ENCODE assay signal across 28 mouse cellular contexts in the genomic region with DNA sequence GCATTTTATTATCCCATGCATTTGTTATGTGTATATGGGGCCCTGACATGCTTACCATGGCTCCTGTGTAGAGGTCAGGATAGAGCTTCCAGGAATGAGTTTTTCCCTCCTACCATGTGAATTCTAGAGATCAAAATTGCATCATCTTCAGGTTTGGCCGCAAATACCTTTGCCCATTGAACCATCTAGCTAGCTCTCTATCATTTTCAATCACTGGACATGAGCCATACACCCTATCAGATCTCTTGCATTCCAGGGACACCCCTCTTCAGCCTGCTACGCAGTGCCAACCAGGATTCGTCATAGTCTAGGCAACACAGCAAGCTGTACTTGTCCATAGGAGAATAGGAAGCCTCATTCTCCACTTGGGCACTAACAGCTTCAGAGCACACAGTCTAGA.
"Had no signal": no experiment of that assay in that cellular context is flagged by ENCODE, and none has a peak within 500 bp of the region (broad histone marks: within the 10 kb centered on the region; RNA-seq: fewer than 3 reads in every experiment).

No protein-coding gene starts in this region.

- H3K4me2 ChIP-seq: embryonic facial prominence, embryonic 12.5 days; embryonic facial prominence, embryonic 13.5 days; embryonic facial prominence, embryonic 15.5 days; forebrain, embryonic 12.5 days; forebrain, embryonic 13.5 days; forebrain, embryonic 15.5 days had no signal

- ATAC-seq: forebrain, embryonic 13.5 days; forebrain, embryonic 14.5 days; forebrain, embryonic 15.5 days; forebrain, embryonic 16.5 days; forebrain, postnatal 0 days had no signal

- H3K9ac ChIP-seq: embryonic facial prominence, embryonic 12.5 days; embryonic facial prominence, embryonic 13.5 days; embryonic facial prominence, embryonic 15.5 days; forebrain, embryonic 12.5 days; forebrain, embryonic 13.5 days; forebrain, embryonic 15.5 days; forebrain, postnatal 0 days had no signal

- H3K9me3 ChIP-seq: embryonic facial prominence, embryonic 10.5 days; embryonic facial prominence, embryonic 12.5 days; embryonic facial prominence, embryonic 13.5 days; embryonic facial prominence, embryonic 15.5 days; forebrain, embryonic 10.5 days; forebrain, embryonic 12.5 days; forebrain, embryonic 13.5 days; forebrain, embryonic 15.5 days had no signal

- H3K4me1 ChIP-seq: embryonic facial prominence, embryonic 10.5 days; embryonic facial prominence, embryonic 12.5 days; embryonic facial prominence, embryonic 13.5 days; embryonic facial prominence, embryonic 15.5 days; forebrain, embryonic 10.5 days; forebrain, embryonic 12.5 days; forebrain, embryonic 13.5 days; forebrain, embryonic 15.5 days had no signal

- DNase-seq: cerebellum, adult 2 months; cerebellum, adult 8-10 months; cerebellum, adult 9-10 months; cerebellum, adult 9-11 months; cerebellum, postnatal 10 days; cerebellum, postnatal 14 days; cerebellum, postnatal 25 days; cerebellum, postnatal 36 days; embryo, embryonic 11 days; forebrain, postnatal 0 days; gastrocnemius, adult 2 months; gastrocnemius, postnatal 10 days; gastrocnemius, postnatal 14 days; gastrocnemius, postnatal 25 days; gastrocnemius, postnatal 36 days; heart, adult 18-20 months; heart, adult 2 months had no signal

- H3K27me3 ChIP-seq: embryonic facial prominence, embryonic 12.5 days; embryonic facial prominence, embryonic 13.5 days; embryonic facial prominence, embryonic 15.5 days; forebrain, embryonic 12.5 days; forebrain, embryonic 13.5 days; forebrain, embryonic 15.5 days had no signal

- H3K36me3 ChIP-seq: embryonic facial prominence, embryonic 10.5 days; embryonic facial prominence, embryonic 12.5 days; embryonic facial prominence, embryonic 13.5 days; embryonic facial prominence, embryonic 15.5 days; forebrain, embryonic 10.5 days; forebrain, embryonic 12.5 days; forebrain, embryonic 15.5 days had no signal

- H3K4me3 ChIP-seq: embryonic facial prominence, embryonic 10.5 days; embryonic facial prominence, embryonic 12.5 days; embryonic facial prominence, embryonic 13.5 days; embryonic facial prominence, embryonic 15.5 days; erythroblast, embryonic 14.5 days; forebrain, embryonic 10.5 days; forebrain, embryonic 12.5 days; forebrain, embryonic 13.5 days; forebrain, embryonic 15.5 days; gastrocnemius, adult 2 months; heart, adult 2 months had no signal

- H3K27ac ChIP-seq: embryonic facial prominence, embryonic 10.5 days; embryonic facial prominence, embryonic 12.5 days; embryonic facial prominence, embryonic 13.5 days; embryonic facial prominence, embryonic 15.5 days; forebrain, embryonic 10.5 days; forebrain, embryonic 12.5 days; forebrain, embryonic 13.5 days; forebrain, embryonic 15.5 days; gastrocnemius, adult 2 months; heart, adult 2 months had no signal
